Mouse (Mus musculus): Measurements from ENCODE around the gene Fam20a.

Gene Fam20a

DNA sequence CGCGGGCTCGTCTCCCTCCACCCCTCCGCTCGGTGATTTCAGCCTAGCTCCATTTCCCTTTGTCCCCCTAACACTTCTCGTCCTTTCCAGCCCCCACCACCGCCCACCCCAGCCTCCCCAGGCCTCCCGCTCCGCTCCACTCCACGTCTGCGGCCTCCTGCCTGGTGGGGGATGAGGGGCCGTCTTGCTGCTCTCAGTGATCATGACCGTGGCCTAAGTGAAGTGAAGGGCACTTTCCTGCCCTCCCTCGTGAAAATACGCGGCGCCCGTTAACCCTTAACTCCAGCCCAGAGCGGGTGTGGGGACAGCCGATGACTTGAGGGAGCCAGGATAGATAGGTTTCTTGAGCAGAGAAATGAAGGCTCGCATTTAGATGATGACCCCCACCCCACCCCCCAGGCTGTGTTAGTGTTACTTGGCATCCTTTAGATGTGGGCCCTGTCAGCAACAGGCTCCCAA lies 70.5 kb downstream of the Fam20a start:
- DNase-seq: peak in 1 of 2 experiments; percentile 56

DNA sequence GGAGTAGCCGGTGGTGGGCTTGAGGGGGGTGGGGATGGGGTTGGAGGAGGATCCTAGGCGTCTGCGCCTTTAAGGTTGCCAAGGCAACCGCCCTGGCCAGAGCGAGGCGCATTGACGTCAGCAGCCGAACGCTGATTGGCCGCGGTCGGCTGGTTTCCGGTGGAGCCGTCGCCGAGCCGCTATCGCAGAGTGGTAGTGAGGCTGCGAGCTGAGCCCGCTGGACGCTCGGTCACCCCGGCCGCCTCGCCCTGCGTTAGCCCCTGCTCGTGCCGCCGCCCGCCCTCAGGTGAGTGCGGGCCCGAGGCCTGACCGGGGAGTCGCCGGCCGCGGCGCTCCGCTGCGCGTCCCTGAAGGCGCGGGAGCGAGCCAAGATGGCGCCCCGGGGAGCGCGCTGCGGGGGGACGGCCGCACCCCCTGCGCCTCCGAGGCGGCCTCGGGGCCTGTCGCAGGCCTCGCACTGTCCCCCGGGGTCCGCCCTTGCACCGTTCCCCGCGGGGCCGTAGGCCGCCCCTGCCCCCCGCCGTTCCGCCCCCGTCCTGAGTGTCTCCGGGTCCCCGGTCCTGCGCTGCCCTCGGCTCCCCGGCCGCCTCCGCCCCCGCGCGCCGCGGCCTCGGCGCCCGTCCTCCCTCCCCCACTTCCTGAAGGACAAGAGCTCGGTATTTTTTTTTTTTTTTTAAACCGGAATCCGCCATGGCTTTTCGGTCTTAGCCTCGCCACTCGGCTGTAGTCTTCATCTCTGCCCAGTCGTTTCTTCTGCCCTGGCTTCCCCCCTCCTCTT lies 71.1 kb downstream of the Fam20a start:
- DNase-seq: peak; percentile 90 to 93

DNA sequence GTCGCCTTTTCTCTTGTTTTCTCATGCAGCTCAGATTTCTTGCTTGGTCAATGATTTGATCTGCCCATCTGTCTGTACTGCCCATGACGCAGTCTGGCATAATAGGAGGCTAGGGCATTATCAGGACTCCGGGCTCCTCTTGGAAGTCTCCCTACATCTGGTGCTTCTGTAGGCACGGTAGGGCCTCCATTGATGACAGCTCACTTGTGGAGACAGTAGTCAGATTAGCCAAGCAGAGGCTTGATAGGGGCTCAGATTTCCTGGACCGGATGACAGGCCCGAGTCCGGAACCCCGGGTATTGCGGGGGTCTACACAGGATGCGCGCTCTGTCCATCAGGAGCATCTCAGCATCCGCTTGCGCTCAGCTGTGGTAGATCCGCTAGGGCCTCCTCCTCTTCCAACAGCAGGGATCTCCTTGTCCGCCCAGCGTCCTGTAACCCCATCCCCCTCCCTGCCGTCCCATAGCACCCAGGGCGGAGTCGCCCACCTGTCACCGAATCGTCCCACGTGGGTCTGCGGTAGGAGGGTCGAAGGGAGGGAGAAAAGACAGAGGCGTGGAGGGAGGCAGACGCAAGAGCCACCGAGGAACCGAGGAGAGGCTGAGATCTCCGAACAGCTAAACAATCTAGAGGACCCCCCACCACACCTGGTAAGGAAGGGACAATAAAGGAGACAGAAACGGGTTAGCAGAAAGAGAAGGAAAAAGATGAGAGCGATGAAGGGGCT lies 71.9 kb downstream of the Fam20a start:
- DNase-seq: peak; percentile 68 to 79

DNA sequence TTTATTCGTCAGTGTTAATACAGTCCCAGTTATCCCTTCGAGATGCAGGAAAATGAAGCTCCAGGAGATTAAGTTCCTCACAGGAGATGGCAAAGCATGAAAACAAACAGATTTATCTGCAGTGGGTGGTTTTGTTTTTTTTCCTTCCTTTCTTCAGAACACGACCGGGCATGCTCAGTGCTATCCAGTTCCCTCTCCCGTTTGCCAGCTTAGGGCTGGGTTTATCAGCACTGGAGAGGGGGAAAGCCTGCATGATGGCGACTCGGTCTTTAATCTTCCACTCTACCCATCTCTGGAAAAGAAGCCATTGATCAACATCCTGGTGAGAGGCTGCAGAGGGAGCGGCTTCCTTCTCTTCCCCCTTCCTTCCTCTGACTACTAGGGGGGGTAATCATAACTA lies 72.9 kb downstream of the Fam20a start, which contains the start of gene Prkar1a:
Gene Prkar1a (plus strand): TSS at position 200 of the 400 bp plus-strand sequence.
- DNase-seq: no peak

DNA sequence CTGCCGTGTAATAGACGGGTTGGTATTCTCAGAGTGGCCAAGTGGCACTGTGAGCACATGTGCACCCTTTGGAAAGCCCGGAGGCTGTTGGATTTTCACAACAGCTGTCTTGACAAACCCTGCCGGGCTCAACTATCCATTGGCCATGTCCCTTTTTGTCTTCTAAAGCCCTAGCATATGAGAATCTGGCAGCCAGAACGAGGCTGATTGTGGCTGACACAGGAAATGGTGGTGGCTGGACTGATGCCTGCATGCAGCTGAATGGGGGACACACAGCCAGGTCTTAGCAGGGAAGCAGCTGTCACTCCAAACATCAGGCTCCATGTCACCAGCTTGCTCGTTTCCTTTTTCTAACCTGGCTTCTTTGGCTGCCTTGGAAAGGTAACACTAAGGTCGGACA lies 73.6 kb downstream of the Fam20a start:
- DNase-seq: no peak

DNA sequence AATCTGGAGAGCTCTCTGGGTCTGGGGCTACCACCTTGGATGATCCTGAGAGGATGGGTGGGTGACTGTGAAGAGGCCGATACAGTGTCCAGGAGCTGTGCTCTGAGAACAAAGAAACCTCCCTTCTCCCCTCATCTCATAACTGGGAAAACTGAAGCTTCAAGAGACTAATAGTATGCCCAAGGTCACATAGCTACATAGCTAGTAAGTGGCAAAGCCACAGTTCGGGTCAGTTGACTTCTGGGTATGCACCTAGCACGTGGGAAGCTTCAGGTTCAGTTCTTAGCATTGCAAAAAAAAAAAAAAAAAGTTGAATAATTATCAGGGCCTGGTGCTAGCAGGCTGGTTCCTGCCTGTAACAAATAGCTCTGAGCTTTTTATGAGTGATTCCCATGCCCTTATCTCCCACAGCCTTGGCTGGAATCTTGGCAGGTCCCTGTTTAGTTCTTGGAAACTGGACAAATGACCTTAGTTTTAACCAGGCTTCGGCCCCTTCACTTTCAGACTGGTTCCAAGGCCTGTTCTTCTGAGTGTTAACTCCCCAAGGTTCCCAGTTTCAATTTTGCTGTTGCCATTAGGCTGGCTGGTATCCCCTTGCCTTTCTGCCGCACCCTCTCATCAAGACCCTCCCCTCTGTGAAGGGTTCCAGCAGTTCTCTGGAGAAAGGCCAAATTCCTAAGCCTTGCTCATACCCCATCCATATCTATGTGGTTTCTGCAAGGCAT lies 80.4 kb downstream of the Fam20a start:
- no peak for DNase-seq

DNA sequence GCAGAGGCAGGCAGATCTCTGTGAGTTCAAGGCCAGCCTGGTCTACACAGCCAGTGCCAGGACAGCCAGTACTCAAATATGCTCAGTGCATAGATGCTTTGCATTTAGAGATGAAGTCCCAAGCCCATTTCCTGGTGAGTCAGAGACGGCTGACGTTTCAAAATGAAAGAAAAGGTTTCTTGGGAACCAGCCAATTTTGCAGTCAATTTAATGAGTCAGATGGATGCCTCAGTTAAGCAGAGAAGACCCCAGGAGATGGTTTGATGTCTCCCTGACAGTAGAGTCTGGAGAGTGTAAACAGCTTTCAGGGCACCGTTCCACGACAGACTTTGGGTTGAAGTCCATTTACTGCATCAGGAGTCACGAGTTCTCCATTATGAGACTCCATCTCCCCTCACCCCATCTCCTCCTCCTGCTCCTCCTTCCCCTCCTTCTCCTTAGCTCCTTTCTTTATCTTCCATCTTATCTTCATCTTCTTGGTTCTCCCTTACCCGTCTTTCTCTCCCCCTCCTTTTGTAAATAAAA lies 86.1 kb downstream of the Fam20a start:
- no peak for DNase-seq

DNA sequence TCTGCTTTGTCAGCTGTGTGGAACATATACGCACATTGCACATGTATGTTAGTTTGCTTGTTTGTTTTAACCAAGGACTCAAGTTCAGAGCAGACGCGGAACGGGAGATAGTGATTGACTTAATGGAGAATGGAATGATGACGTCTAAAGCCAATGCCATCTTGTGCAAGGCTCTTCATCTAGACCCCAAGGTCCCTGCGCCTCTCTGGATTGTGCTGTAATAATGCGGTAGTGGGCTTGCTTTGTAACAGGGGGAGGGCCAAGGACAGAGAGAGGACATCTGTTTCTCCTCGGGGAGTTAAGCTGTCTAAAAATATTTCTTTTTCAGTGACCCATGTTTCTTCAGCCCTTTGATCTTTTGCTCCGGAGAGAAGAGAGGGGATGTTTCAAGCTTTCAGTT lies 87.2 kb downstream of the Fam20a start:
- no peak for DNase-seq

DNA sequence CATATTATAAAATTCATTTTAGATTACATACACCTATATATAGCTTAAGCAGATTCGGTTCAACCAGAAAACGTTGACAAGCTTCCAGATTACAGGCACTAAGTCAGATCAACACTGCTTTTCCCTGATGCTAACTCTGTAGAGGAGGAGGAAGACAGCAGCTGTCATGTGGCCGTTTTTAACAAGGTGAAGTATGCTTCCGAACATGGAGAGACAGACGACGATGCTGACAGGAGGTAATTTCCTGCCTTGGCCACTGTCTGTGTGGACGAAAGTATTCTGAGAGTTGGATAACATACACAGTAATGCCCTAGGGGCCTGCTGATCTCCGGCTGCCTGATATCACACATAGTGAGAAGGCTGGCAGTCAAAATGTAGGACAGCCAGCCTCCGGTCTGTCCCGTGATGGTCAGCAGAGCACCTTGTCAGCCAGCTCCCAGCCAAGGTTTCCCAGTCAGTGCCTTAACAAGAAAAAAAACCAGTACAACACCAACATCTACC lies 93.0 kb downstream of the Fam20a start:
- DNase-seq: no peak

DNA sequence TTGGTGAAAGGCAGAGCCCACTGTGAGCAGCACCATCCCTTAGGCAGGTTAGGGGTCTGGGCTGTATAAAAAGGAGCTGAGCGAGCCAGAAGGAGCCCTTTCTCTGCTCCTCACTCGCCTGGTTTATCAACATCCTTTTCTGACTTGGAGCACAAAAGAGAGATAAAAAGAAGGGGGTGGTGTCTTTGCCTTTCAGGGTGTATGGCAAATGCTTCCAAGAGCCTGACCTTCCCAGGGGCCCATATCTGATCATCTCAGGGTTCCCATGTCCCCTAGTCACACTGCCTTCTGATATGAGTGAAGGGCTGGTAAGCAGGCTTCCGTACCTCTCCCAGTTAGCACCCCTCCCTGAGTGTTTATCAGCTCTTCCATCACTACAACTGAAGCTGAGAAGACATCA lies 94.0 kb downstream of the Fam20a start:
- no peak for DNase-seq

DNA sequence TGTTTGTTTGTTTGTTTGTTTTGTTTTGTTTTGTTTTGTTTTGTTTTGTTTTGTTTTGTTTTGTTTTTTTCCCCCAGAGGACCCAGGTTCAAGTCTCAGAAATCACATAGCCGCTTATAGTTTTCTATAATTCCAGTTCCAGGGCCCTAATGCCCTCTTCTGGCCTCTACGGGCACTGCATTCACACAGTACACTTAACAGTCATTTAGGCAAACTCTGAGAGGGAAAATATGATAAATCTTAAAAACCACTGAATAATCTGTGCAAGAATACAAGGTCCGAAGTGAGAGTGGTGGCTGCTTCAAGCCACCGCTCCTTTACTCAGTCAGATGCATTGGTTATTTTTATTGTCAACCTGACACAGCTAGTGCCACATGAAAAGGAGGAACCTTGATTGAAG lies 94.4 kb downstream of the Fam20a start:
- peak in 1 of 2 experiments; percentile 15 for DNase-seq

DNA sequence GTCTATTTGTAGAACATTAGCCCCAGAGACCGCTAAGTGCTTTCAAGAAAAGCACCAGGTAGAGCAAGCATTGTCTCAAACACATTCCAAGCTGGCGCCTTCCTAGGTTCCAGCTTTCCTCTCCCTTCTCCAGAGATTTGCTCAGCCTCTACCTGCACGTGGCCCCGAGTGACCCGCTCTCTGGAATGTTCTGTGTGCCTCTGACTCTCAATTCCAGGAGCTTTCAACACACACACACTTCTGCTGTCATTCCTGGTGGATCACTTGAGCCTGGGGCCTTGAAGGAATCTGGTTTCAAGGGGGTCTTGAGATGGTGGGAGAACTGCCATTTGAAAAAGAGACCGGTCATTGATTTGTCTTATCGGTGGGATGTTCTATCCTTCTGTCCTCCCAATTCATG lies 98.8 kb downstream of the Fam20a start:
- DNase-seq: no peak

DNA sequence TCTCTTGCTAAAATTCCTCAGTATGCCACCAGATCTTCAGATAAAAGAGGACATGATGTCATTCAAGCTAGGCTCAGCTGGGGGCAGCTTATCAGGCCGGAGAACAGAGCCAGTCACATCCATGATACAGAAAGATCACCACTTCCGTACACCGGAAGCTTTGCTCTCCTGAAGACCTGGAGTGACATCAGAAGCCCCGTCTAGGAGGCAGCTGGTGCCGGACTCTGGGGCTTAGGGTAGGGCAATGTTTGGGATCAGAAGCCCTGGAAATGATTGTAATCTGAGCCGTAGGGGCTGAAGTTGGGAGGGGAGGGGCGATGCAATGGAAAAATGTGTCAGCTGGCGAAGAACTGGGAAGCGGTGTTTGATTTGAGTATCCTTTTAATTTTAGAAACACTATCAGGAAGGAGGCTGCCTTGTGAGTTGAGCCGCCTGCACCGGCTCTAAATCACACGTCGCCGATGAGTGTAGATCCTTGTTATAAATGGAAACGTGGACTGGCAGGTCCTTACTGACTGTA lies 99.5 kb downstream of the Fam20a start:
- no peak for DNase-seq

DNA sequence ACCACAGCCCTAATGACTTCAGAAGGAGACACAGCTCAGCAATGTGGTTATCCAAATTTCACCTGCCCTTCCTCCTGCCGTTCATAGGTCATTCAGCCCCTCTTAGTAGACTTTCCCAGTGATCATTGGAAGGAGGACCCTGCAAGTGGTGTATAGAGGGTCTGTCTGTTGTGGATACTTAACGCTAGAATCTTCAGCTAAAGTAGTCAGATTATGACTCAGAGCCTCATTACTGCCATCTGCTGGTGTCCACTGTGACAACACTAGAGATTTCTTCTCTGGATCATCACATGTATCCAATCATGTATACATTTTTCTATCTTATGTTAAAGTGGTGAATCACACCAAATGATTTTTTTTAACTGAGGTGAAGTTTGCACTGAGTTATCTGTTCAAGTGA lies 100.9 kb downstream of the Fam20a start:
- DNase-seq: peak in 1 of 2 experiments; percentile 29

DNA sequence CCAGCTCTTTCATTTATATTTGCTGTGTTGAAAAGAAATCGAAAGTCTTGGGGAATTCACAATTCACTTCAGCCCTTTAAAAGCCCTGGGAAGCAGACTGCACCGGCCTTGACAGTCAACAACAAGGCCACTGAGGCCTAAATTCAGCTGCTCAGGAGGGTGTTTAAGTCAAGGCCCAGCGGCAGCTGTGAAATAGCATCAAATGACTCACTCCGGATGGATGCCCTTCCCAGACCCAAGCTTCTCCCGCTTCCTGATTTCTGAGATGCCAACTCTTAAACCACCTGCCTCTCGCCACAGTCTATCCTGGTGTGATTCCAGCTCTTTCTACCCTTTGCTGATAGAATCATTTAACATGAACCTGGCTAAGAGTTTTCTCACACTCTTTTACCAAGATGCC lies 101.7 kb downstream of the Fam20a start:
- DNase-seq: no peak
